8 mouse cellular contexts compared by ENCODE assay signal in the genomic region with DNA sequence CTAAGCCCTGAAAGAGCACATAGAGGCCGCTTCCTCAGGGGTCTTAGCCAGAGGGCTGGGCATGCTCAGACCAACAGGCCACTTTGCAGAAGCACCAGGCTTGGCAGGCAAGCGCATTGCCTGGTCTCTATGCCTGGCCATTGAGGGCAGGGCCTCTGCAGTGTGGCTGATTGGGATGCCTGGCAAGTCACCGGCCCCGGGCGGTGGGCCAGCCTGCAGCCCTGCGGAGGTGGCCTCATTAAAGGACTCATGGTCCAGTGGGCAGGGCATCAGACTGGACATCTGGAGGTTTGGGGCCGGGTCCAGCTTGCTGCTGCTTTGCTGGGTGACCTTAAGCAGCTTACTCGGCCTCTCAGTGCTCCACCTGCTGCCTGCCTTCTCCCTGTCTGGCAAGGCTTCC.
DNase-seq lines count a peak whose midpoint lies in the region; ATAC-seq and TF ChIP-seq lines count a peak whose summit lies in the region.

No protein-coding gene starts in this region.

- no peaks in the 10 kb centered on the region for H3K4me1 ChIP-seq in lung, adult 2 months (ENCODE audit: control insufficient read depth, insufficient read depth, low read length)
- H3K4me1 ChIP-seq in liver, embryonic 11.5 days (replicated peaks; ENCODE audit: control insufficient read depth, insufficient read depth, low read length): no peaks in the 10 kb centered on the region

- no peak overlapping the region for H3K4me2 ChIP-seq in liver, embryonic 11.5 days

- H3K27me3 ChIP-seq in liver, embryonic 11.5 days (replicated peaks; ENCODE audit: control insufficient read depth, insufficient read depth, low read length): no peaks in the 10 kb centered on the region

- no peak for TF ChIP-seq POLR2A in lung, adult 2 months (IDR thresholded peaks at IDR 0.05; ENCODE audit: borderline replicate concordance, extremely low read depth, low read depth, low read length)

- H3K36me3 ChIP-seq in liver, embryonic 11.5 days (ENCODE audit: control insufficient read depth, insufficient read depth, low read length): no peaks in the 10 kb centered on the region

- H3K9me3 ChIP-seq in liver, embryonic 11.5 days (ENCODE audit: control insufficient read depth, low read length): no peaks in the 10 kb centered on the region

- no peak overlapping the region for H3K27ac ChIP-seq in liver, embryonic 11.5 days (ENCODE audit: low read depth, low read length)

- 74% methylated on average over 8 of the region's 8 CpGs for WGBS in lung, adult 2 months
- WGBS in liver, embryonic 11.5 days: 84% methylated on average over 8 of the region's 8 CpGs

- peak; percentile 22 to 28 for DNase-seq in lung, adult 18-20 months
- no peak for DNase-seq in lung, adult 2 months
- peak; percentile 76 for DNase-seq in cerebellum, adult 8-10 months
- DNase-seq in gastrocnemius, postnatal 4 days (ENCODE audit: low spot score in 2 of 2): peak; percentile 50 to 73
- DNase-seq in layer of hippocampus, postnatal 36 days: peak; percentile 69 to 83
- peak; percentile 90 to 91 for DNase-seq in right cerebral cortex, postnatal 10 days (ENCODE audit: low spot score in 2 of 2)
- DNase-seq in liver, embryonic 11.5 days (ENCODE audit: low spot score): no peak
- DNase-seq in thymus, postnatal 14 days: no peak

- ATAC-seq in liver, embryonic 11.5 days (replicated peaks; ENCODE audit: low FRiP score): no peak

- no peak overlapping the region for H3K4me3 ChIP-seq in lung, adult 2 months (replicated peaks; ENCODE audit: extremely low read depth, low read depth, low read length)
- no peak overlapping the region for H3K4me3 ChIP-seq in liver, embryonic 11.5 days (ENCODE audit: low read depth, low read length)

- H3K9ac ChIP-seq in liver, embryonic 11.5 days (ENCODE audit: low read depth, low read length): no peak overlapping the region

- TF ChIP-seq CTCF in lung, adult 2 months (IDR thresholded peaks at IDR 0.05; ENCODE audit: insufficient read depth, low read length): no peak

Comparison
In these comparisons a context has a peak if more than half of its experiments do, and no peak if none do; other contexts are left out.
1. DNase-seq: peak in lung, adult 18-20 months (2 of 2), cerebellum, adult 8-10 months (single experiment), gastrocnemius, postnatal 4 days (2 of 2), layer of hippocampus, postnatal 36 days (2 of 2) and right cerebral cortex, postnatal 10 days (2 of 2); none in lung, adult 2 months (single experiment), liver, embryonic 11.5 days (single experiment) and thymus, postnatal 14 days (single experiment).